Mouse (Mus musculus): ENCODE data around the gene Chat. TPM values are rescaled to one million over a fixed set of nuclear protein-coding genes. Genes with fewer than 3 reads are reported as not detected.

The Chat gene
- total and polyA plus RNA-seq, 2 experiments: not detected

DNA sequence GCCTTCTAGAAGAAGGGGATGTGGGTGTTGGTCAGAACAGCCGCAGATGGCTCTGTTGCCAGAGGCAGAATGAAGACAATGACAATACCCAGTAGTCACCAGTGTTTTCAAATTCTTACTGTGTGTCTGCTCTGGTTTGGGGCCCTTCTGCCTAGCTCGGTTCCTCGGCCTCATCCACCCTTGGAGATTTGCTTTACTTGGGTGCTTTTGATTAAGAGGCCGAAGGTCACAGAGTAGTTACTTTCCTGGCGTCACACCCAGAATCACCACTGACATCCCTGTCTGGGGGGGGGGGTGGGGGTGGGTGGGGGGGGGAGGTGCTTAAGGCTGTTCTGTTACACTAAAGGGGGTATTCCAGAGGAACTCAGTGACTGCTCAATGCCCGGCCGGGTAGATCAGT, 101.4 kb downstream of the Chat start:
- WGBS: 50% methylated on average over 7 of the region's 7 CpGs

More for the DNA sequence above, 101.4 kb downstream of the Chat start:
- no peaks in the 10 kb centered on the region for H3K27me3 ChIP-seq (ENCODE audit: control insufficient read depth, insufficient read depth, low read length)
- H3K36me3 ChIP-seq (ENCODE audit: control insufficient read depth, insufficient read depth, low read length): no peaks in the 10 kb centered on the region
- H3K27ac ChIP-seq (replicated peaks; ENCODE audit: insufficient read depth, low read depth, low read length): no peak overlapping the region
- no peak overlapping the region for H3K4me3 ChIP-seq (ENCODE audit: insufficient read depth, low read depth, low read length)
- no peak overlapping the region for H3K9ac ChIP-seq (ENCODE audit: low read depth, low read length)
- DNase-seq (ENCODE audit: extremely low read depth, low read depth, low spot score): no peak
- H3K4me1 ChIP-seq (ENCODE audit: control insufficient read depth, insufficient read depth, low read length): no peaks in the 10 kb centered on the region
- no peaks in the 10 kb centered on the region for H3K79me2 ChIP-seq (ENCODE audit: control insufficient read depth, insufficient read depth, low read length)
- TF ChIP-seq CTCF (IDR thresholded peaks at IDR 0.05; ENCODE audit: low read depth, low read length) (no peak), POLR2A (IDR thresholded peaks at IDR 0.05; ENCODE audit: extremely low read depth, insufficient read depth, low read length) (no peak)

Other genes starting within 250 kb of the Chat start
- 0.09 and 0.20 TPM in 2 replicates for gene Ogdhl, start 144.0 kb downstream of the Chat start, total RNA-seq (2014; rRNA removed)
- 0.05 TPM in 1 of 2 replicates, not detected in the other for gene Ogdhl, start 144.0 kb downstream of the Chat start, polyA plus RNA-seq (2012; rRNA removed)
- not detected in 2 replicates for gene 1700024G13Rik, start 77.6 kb downstream of the Chat start, total RNA-seq (2014; rRNA removed)
- not detected in 2 replicates for gene 1700024G13Rik, start 77.6 kb downstream of the Chat start, polyA plus RNA-seq (2012; rRNA removed)
- not detected in 2 replicates for gene Slc18a3, start 1.1 kb downstream of the Chat start, total RNA-seq (2014; rRNA removed)
- gene Slc18a3, start 1.1 kb downstream of the Chat start, polyA plus RNA-seq (2012; rRNA removed): not detected in 2 replicates
- 6.9 and 11.2 TPM in 2 replicates for gene Ercc6, start 47.5 kb upstream of the Chat start, total RNA-seq (2014; rRNA removed)
- gene Ercc6, start 47.5 kb upstream of the Chat start, polyA plus RNA-seq (2012; rRNA removed): 2.0 and 2.8 TPM in 2 replicates
- not detected in 2 replicates for gene Prrxl1, start 133.4 kb upstream of the Chat start, total RNA-seq (2014; rRNA removed)
- gene Prrxl1, start 133.4 kb upstream of the Chat start, polyA plus RNA-seq (2012; rRNA removed): not detected in 2 replicates
- gene 3425401B19Rik, start 219.3 kb upstream of the Chat start, total RNA-seq (2014; rRNA removed): 0.09 TPM in 1 of 2 replicates, not detected in the other
- gene 3425401B19Rik, start 219.3 kb upstream of the Chat start, polyA plus RNA-seq (2012; rRNA removed): not detected in 2 replicates